Mouse (Mus musculus) CH12.LX (cell line): ENCODE measurements around the gene Dhx57. TPM values are rescaled to one million over a fixed set of nuclear protein-coding genes. Genes with fewer than 3 reads are reported as not detected.
"Not testable (repeated sequence)": the region's sequence is repeated elsewhere in the genome, so short reads cannot be mapped to it uniquely, and the experiment has no call there.

Source experiments
- DNase-seq: peaks from one replicate; pipeline ENCODE4 v3.0.0-alpha.2; 2013; ENCODE audit errors: extremely low read depth
- H3K27ac ChIP-seq: 2 replicates; pipeline ENCODE4 v1.5.1; 2012; ENCODE audit warnings: low read depth, mild to moderate bottlenecking, control low read depth, moderate library complexity; ENCODE audit not compliant: insufficient read depth
- H3K27me3 ChIP-seq: replicated peaks from 2 replicates; pipeline ENCODE3; 2012; ENCODE audit warnings: inconsistent platforms
- H3K36me3 ChIP-seq, 2 experiments: replicated peaks in 1 of 2; 2 replicates each; pipeline versions ENCODE3 to v1.6.1; 2012; ENCODE audit warnings: inconsistent platforms in 1 of 2, low read length in 1 of 2, mild to moderate bottlenecking in 1 of 2, mixed read lengths in 1 of 2, moderate library complexity in 1 of 2; ENCODE audit not compliant: control insufficient read depth in 1 of 2, insufficient read depth in 1 of 2
- H3K4me1 ChIP-seq, 2 experiments: 2 replicates each; pipeline ENCODE4 v1.6.1; 2012; ENCODE audit warnings: inconsistent platforms in 1 of 2, moderate library complexity in 1 of 2; ENCODE audit not compliant: insufficient read depth in 2 of 2, control insufficient read depth in 1 of 2
- H3K4me2 ChIP-seq: 2 replicates; pipeline ENCODE4 v1.6.1; 2012; ENCODE audit warnings: low read depth, mild to moderate bottlenecking, control low read depth; ENCODE audit not compliant: poor library complexity, insufficient read depth, severe bottlenecking
- H3K4me3 ChIP-seq, 3 experiments: fragments of 150-350 bp in 1 of 3; sonication (generic) in 1 of 3; replicated peaks in 1 of 3; 2 replicates each; pipeline versions ENCODE3 to v1.5.1; 2011 to 2012; ENCODE audit warnings: low read depth in 2 of 3, low read length in 2 of 3, mild to moderate bottlenecking in 2 of 3, moderate library complexity in 2 of 3, control low read depth in 1 of 3, improper control_type of control experiment in 1 of 3, inconsistent platforms in 1 of 3, mixed read lengths in 1 of 3; ENCODE audit not compliant: poor library complexity in 1 of 3
- H3K79me2 ChIP-seq: replicated peaks from 2 replicates; pipeline ENCODE4 v1.6.1; 2012; ENCODE audit warnings: mild to moderate bottlenecking, moderate library complexity; ENCODE audit not compliant: control insufficient read depth, poor library complexity, insufficient read depth, severe bottlenecking; ENCODE audit errors: extremely low read depth
- H3K9ac ChIP-seq: 2 replicates; pipeline ENCODE4 v1.6.1; 2012; ENCODE audit warnings: low read depth, mild to moderate bottlenecking, control low read depth, moderate library complexity; ENCODE audit not compliant: insufficient read depth
- H3K9me3 ChIP-seq: replicated peaks from 2 replicates; pipeline ENCODE3; 2012; ENCODE audit warnings: low read length, inconsistent platforms, mixed read lengths
- BHLHE40 ChIP-seq: IDR thresholded peaks from 2 replicates; pipeline ENCODE4 v1.6.1; 2011; ENCODE audit warnings: mild to moderate bottlenecking, low read depth, low read length, improper control_type of control experiment
- CHD1 ChIP-seq: IDR thresholded peaks from 2 replicates; pipeline ENCODE4 v1.6.1; 2012; ENCODE audit warnings: low read depth, low read length, improper control_type of control experiment, inconsistent platforms
- CTCF ChIP-seq, 2 experiments: IDR thresholded peaks in 1 of 2; conservative IDR thresholded peaks in 1 of 2; 2 replicates each; pipeline ENCODE4 v1.5.1; 2011 to 2012; ENCODE audit warnings: low read depth in 2 of 2, low read length in 2 of 2, improper control_type of control experiment in 1 of 2, inconsistent platforms in 1 of 2, mild to moderate bottlenecking in 1 of 2, moderate library complexity in 1 of 2
- E2F4 ChIP-seq: IDR thresholded peaks from 2 replicates; pipeline ENCODE4 v1.6.1; 2011; ENCODE audit warnings: low read depth, low read length, improper control_type of control experiment; ENCODE audit not compliant: insufficient replicate concordance
- ELF1 ChIP-seq: IDR thresholded peaks from 2 replicates; pipeline ENCODE4 v1.6.1; 2014; ENCODE audit warnings: low read depth, mild to moderate bottlenecking, inconsistent platforms, low read length, improper control_type of control experiment
- EP300 ChIP-seq: IDR thresholded peaks from 2 replicates; pipeline ENCODE4 v1.6.1; 2011; ENCODE audit warnings: low read length, improper control_type of control experiment
- HCFC1 ChIP-seq: IDR thresholded peaks from 2 replicates; pipeline ENCODE4 v1.6.1; 2012; ENCODE audit warnings: low read depth, mild to moderate bottlenecking, inconsistent platforms, low read length, improper control_type of control experiment
- JUN ChIP-seq: IDR thresholded peaks from 2 replicates; pipeline ENCODE4 v1.6.1; 2011; ENCODE audit warnings: low read depth, mild to moderate bottlenecking, low read length, improper control_type of control experiment, moderate library complexity; ENCODE audit not compliant: insufficient read depth
- KAT2A ChIP-seq: IDR thresholded peaks from 2 replicates; pipeline ENCODE4 v1.6.1; 2012; ENCODE audit warnings: low read length, improper control_type of control experiment, inconsistent platforms; ENCODE audit not compliant: insufficient replicate concordance
- MAFK ChIP-seq: IDR thresholded peaks from 2 replicates; pipeline ENCODE4 v1.6.1; 2011; ENCODE audit warnings: low read length, improper control_type of control experiment; ENCODE audit not compliant: insufficient replicate concordance
- MAZ ChIP-seq: IDR thresholded peaks from 2 replicates; pipeline ENCODE4 v1.6.1; 2012; ENCODE audit warnings: low read depth, mild to moderate bottlenecking, inconsistent platforms, low read length, improper control_type of control experiment, moderate library complexity
- MXI1 ChIP-seq: IDR thresholded peaks from 2 replicates; pipeline ENCODE4 v1.6.1; 2011; ENCODE audit warnings: mild to moderate bottlenecking, low read depth, low read length, improper control_type of control experiment
- NRF1 ChIP-seq: IDR thresholded peaks from 2 replicates; pipeline ENCODE4 v1.6.1; 2014; ENCODE audit warnings: low read depth, mild to moderate bottlenecking, inconsistent platforms, low read length, improper control_type of control experiment, moderate library complexity
- PAX5 ChIP-seq: IDR thresholded peaks from 2 replicates; pipeline ENCODE4 v1.6.1; 2012; ENCODE audit warnings: low read length, inconsistent platforms, mixed read lengths
- POLR2A ChIP-seq: IDR thresholded peaks from 2 replicates; pipeline ENCODE4 v1.6.1; 2011; ENCODE audit warnings: low read depth, mild to moderate bottlenecking, improper control_type of control experiment, low read length
- RCOR1 ChIP-seq: conservative IDR thresholded peaks from 2 replicates; pipeline ENCODE4 v1.6.1; 2012; ENCODE audit warnings: low read depth, mild to moderate bottlenecking, inconsistent platforms, low read length, improper control_type of control experiment
- TBP ChIP-seq: conservative IDR thresholded peaks from 2 replicates; pipeline ENCODE4 v1.6.1; 2011; ENCODE audit warnings: low read depth, low read length, improper control_type of control experiment
- UBTF ChIP-seq: IDR thresholded peaks from 2 replicates; pipeline ENCODE4 v1.6.1; 2012; ENCODE audit warnings: low read depth, mild to moderate bottlenecking, inconsistent platforms, low read length, improper control_type of control experiment, moderate library complexity
- USF1 ChIP-seq: IDR thresholded peaks from 2 replicates; pipeline ENCODE4 v1.6.1; 2014; ENCODE audit warnings: low read depth, mild to moderate bottlenecking, inconsistent platforms, low read length, improper control_type of control experiment
- USF2 ChIP-seq: conservative IDR thresholded peaks from 2 replicates; pipeline ENCODE4 v1.6.1; 2011; ENCODE audit warnings: low read depth, low read length, improper control_type of control experiment
- ZKSCAN1 ChIP-seq: IDR thresholded peaks from 2 replicates; pipeline ENCODE4 v1.6.1; 2012; ENCODE audit warnings: low read depth, inconsistent platforms, low read length, improper control_type of control experiment, borderline replicate concordance
- ZMIZ1 ChIP-seq: IDR thresholded peaks from 2 replicates; pipeline ENCODE4 v1.6.1; 2012; ENCODE audit warnings: low read depth, mild to moderate bottlenecking, inconsistent platforms, low read length, improper control_type of control experiment
- ZNF384 ChIP-seq: IDR thresholded peaks from 2 replicates; pipeline ENCODE4 v1.6.1; 2012; ENCODE audit warnings: low read depth, low read length, improper control_type of control experiment, inconsistent platforms
- dilution Hi-C: fragments of 300-500 bp; cut with MboI; formaldehyde crosslinking; loops from 2 replicates; pipeline ENCODE4 v1.14.3; 2020; ENCODE audit warnings: low sequenced_read_pairs; ENCODE audit not compliant: extremely low pct_unique_long_range_greater_than_20kb, extremely low pct_ligation_motif_present
- in situ Hi-C: fragments of 300-500 bp; cut with MboI; formaldehyde crosslinking; loops from 3 replicates; pipeline ENCODE4 v1.14.3; 2019; ENCODE audit warnings: low sequenced_read_pairs, low pct_ligation_motif_present, low pct_unique_long_range_greater_than_20kb, mixed read lengths
- polyA plus RNA-seq: library from polyadenylated mRNA; unstranded; fragments of >175 nt; gene quantifications from 2 replicates; pipeline ENCODE4 v1.2.1, GENCODE M21; 2012; ENCODE audit warnings: low read depth; ENCODE audit not compliant: insufficient read length
- total RNA-seq, 2 experiments: library from RNA; depleted of rRNA; stranded (reverse); fragments of 300-350 nt in 1 of 2; fragments of >200 nt in 1 of 2; gene quantifications; 2 replicates each; pipeline ENCODE4 v1.2.3; 2012 to 2014

The Dhx57 gene
- total and polyA plus RNA-seq, 3 experiments = 20.3 to 22.4 (median 21.7) TPM

DNA sequence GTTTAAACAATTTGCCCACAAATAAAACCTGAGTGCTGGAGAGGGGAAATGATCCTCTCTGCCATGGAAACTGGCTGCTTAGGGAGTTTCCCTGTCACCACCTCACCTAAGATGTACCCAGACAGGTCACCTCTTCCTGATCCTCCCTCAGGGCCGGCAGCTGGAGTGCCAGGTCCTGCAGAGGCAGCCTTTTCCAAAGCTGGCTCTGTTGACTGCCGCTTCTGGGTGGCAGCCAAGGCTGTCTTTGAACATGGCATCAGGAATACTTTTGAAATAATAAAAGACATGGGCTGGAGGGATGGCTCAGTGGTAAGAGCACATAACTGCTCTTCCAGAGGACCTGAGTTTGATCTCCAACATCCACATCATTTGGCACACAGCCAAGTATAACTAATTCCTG, 60.9 kb downstream of the Dhx57 start:
- no peak overlapping the region for H3K4me3 ChIP-seq
- no peak overlapping the region for H3K27ac ChIP-seq
- H3K27me3 ChIP-seq = no peaks in the 10 kb centered on the region
- peaks cover 11 to 48% of the 10 kb centered on the region in 2 experiments for H3K36me3 ChIP-seq
- dilution Hi-C loops = no loop called here
- no peak for DNase-seq
- peak; percentile 16; the same call in 1 of the 2 replicates for TF ChIP-seq EP300
- no peak for TF ChIP-seq UBTF
- TF ChIP-seq, all 38 proteins: peak for 1
- peaks cover 2 to 50% of the 10 kb centered on the region in 2 experiments; a peak in 3 of 4 replicates for H3K4me1 ChIP-seq
- peaks cover 11% of the 10 kb centered on the region for H3K79me2 ChIP-seq
- H3K9me3 ChIP-seq = no peaks in the 10 kb centered on the region
- in situ Hi-C loops = no loop called here
- H3K9ac ChIP-seq = no peak overlapping the region
- H3K4me2 ChIP-seq = no peak overlapping the region

DNA sequence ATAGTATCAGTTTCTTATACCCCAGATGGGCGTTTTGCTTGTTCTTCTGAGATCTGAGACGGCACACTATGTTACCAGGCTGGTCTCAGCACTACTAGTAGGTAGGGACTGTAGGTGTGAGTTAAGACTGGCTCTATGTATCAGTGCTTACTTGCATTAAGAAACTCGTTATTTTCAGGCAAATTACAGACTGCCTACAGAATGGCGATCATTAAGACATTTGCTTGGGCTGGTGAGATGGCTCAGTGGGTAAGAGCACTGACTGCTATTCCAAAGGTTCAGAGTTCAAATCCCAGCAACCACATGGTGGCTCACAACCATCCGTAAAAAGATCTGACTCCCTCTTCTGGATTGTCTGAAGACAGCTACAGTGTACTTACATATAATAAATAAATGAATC, 65.1 kb downstream of the Dhx57 start:
- H3K36me3 ChIP-seq = peaks cover 9 to 21% of the 10 kb centered on the region in 2 experiments
- H3K4me3 ChIP-seq = peak overlapping the region; percentile 63 to 86 (median 64)
- in situ Hi-C loops, H3K27ac ChIP-seq, dilution Hi-C loops, H3K27me3 ChIP-seq, H3K9me3 ChIP-seq: not testable (repeated sequence)
- DNase-seq = peak; percentile 48
- TF ChIP-seq TBP = peak; percentile 96
- H3K4me2 ChIP-seq = peak overlapping the region; percentile 94
- peak overlapping the region; percentile 99 for H3K9ac ChIP-seq
- peaks cover 5 to 49% of the 10 kb centered on the region in 2 experiments; a peak in 3 of 4 replicates for H3K4me1 ChIP-seq
- peaks cover 12% of the 10 kb centered on the region for H3K79me2 ChIP-seq

DNA sequence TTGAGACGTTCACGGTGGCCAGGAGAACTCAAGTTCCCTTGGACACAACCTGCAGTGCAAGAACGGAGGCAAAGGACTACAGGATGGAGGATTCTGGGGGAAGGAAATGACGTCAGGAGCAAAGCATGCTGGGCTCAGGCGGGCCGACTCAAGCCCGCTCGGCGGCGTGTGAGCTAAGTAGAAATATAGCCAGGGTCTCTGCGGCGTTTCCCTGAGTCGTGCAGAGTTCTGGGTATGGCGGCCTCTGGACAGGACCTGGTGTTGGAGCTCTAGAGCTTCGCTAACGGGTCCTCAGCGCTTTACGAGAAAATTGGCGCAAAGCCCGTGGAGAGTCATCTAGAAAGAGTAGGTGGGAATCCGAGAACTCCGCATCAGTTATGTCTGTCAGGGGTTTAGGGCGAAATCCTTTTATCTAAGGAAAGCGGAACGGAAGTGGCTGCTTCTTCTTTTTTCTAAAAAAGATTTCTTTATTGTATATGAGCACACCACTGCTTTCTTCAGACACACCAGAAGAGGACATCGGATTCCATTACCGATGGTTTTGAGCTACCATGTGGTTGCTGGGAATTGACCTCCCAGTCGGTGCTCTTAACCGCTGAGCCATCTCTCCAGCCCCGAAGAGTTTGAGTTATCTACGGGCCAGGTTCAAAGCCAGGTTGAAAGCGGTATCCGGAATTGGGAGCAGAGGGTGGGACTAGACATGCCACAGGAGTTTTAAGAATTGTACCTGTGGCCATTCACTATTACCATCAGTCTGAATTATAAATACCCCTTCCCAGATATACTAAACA, 65.8 kb downstream of the Dhx57 start, which contains the start of gene Gemin6:
TSS of gene Gemin6 (plus strand) at position 116 of the 791 bp plus-strand sequence.
- dilution Hi-C loops (no loop called here), in situ Hi-C loops (no loop called here)
- Histone ChIP-seq H3K36me3 (peaks cover 9 to 21% of the 10 kb centered on the region in 2 experiments), H3K27me3 (no peaks in the 10 kb centered on the region), H3K4me1 (peaks cover 5 to 48% of the 10 kb centered on the region in 2 experiments; a peak in 3 of 4 replicates), H3K4me2 (peak within 1 kb of the TSS; percentile 94), H3K4me3 (peak within 1 kb of the TSS; percentile 63 to 86 (median 64)), H3K9ac (peak within 1 kb of the TSS; percentile 99), H3K9me3 (no peaks in the 10 kb centered on the region), H3K27ac (peak within 1 kb of the TSS; percentile 56; the same call in 1 of the 2 replicates), H3K79me2 (peaks cover 12% of the 10 kb centered on the region)
- peak; percentile 91 for DNase-seq
- TF ChIP-seq USF1 (no peak), UBTF (no peak), JUN (peak; percentile 6; the same call in 1 of the 2 replicates), EP300 (no peak), NRF1 (0 out of 2 replicates have a peak, but pooled peaks have one; percentile 51), CTCF (conservative IDR thresholded peaks at IDR 0.05 in 1 of 2, IDR thresholded peaks at IDR 0.05 in 1 of 2; ENCODE audit: low read depth in 2 of 2, low read length in 2 of 2) (no peak), ZMIZ1 (peak; percentile 92; the same call in 1 of the 2 replicates), POLR2A (peak; percentile 99), MAZ (no peak), ZKSCAN1 (no peak), E2F4 (peak; percentile 75; the same call in 1 of the 2 replicates), MAFK (0 out of 2 replicates have a peak, but pooled peaks have one; percentile 18), TBP (peak; percentile 89), ELF1 (peak; percentile 59), ZNF384 (no peak), BHLHE40 (no peak; the same call in 1 of the 2 replicates), HCFC1 (peak; percentile 96), RCOR1 (no peak), KAT2A (peak; percentile 97), MXI1 (peak; percentile 92), CHD1 (no peak), USF2 (no peak), PAX5 (no peak)
